Mouse (Mus musculus) neural tube, embryonic 14.5 days (tissue): ENCODE data around the gene Fam173a. TPM values are rescaled to one million over a fixed set of nuclear protein-coding genes. Genes with fewer than 3 reads are reported as not detected.
"Not testable (repeated sequence)": the region's sequence is repeated elsewhere in the genome, so short reads cannot be mapped to it uniquely, and the experiment has no call there.

Experiments used
- ATAC-seq: fragments of 200-750 bp; cut with Nextera tagmentation; 2 replicates; pipeline ENCODE4 v1.8.0; 2017; ENCODE audit warnings: low read depth, mild to moderate bottlenecking, moderate TSS enrichment, moderate library complexity
- H3K27ac ChIP-seq: fragments of 300-500 bp; sonication (generic); 2 replicates; pipeline ENCODE4 v1.5.1; 2014; ENCODE audit warnings: low read depth, mild to moderate bottlenecking, control low read depth, low read length, moderate library complexity, mixed read lengths
- H3K27me3 ChIP-seq: fragments of 300-500 bp; sonication (generic); 2 replicates; pipeline ENCODE4 v1.6.1; 2014; ENCODE audit warnings: low read length; ENCODE audit not compliant: control insufficient read depth, insufficient read depth
- H3K36me3 ChIP-seq: fragments of 300-500 bp; sonication (generic); 2 replicates; pipeline ENCODE4 v1.6.1; 2014; ENCODE audit warnings: low read length, mixed read lengths; ENCODE audit not compliant: control insufficient read depth, insufficient read depth
- H3K4me1 ChIP-seq: fragments of 300-500 bp; sonication (generic); 2 replicates; pipeline ENCODE4 v1.6.1; 2014; ENCODE audit warnings: low read length; ENCODE audit not compliant: control insufficient read depth, insufficient read depth
- H3K4me2 ChIP-seq: fragments of 300-500 bp; sonication (generic); 2 replicates; pipeline ENCODE4 v1.6.1; 2014; ENCODE audit warnings: mild to moderate bottlenecking, low read depth, low read length, control low read depth
- H3K4me3 ChIP-seq: fragments of 300-500 bp; sonication (generic); 2 replicates; pipeline ENCODE4 v1.5.1; 2014; ENCODE audit warnings: low read depth, low read length, control low read depth, mixed read lengths
- H3K9ac ChIP-seq: fragments of 300-500 bp; sonication (generic); replicated peaks from 2 replicates; pipeline ENCODE4 v1.6.1; 2014; ENCODE audit warnings: low read depth, mild to moderate bottlenecking, control low read depth, low read length, mixed read lengths
- H3K9me3 ChIP-seq: fragments of 300-500 bp; sonication (generic); 2 replicates; pipeline ENCODE4 v1.6.1; 2016; ENCODE audit warnings: low read length; ENCODE audit not compliant: control insufficient read depth
- WGBS: fragments of 180-500 bp; shearing (Covaris S2); extraction: QIAGEN DNeasy Blood & Tissue Kit; methylation state at CpG from one replicate; pipeline ENCODE4 v1.1.7; 2014; 5-methylcytosine and 5-hydroxymethylcytosine counted together
- microRNA-seq: library from miRNA; unstranded; fragments of <30 nt; microRNA quantifications from one replicate; pipeline ENCODE4, GENCODE M21; 2016
- polyA plus RNA-seq: library from polyadenylated mRNA; unstranded; fragments of >200 nt; fragmentation: Nextera tagmentation; extraction: Ambion mirVana; gene quantifications from 2 replicates; pipeline ENCODE4 v1.2.1, GENCODE M21; 2014

The Fam173a gene
- polyA plus RNA-seq, 1 experiment from 2014 or later: 88.4 TPM

DNA sequence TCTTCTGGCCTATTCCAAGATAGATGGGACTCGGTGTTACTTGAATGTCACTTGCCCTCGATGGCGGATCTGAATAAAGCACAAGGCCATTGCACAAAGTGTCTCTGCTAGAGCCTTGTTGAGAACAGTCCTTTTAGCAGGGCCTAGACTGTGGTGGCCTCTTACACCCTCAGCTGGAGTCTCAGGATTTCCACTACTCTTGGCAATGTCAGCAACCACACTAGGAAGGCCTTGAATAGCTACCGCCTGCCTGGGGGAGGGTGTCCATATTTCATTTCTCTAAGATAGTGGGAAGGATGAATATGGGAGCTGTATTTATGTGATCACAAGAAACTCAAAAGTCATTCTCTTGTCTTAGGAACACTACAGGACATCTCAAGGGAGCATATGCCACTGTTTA, 44.5 kb downstream of the Fam173a start:
- Histone ChIP-seq H3K9me3 (no peaks in the 10 kb centered on the region), H3K4me1 (0 out of 2 replicates have a peak, but pooled peaks cover 3% of the 10 kb centered on the region), H3K4me2 (no peak overlapping the region), H3K9ac (no peak overlapping the region), H3K27me3 (no peaks in the 10 kb centered on the region), H3K4me3 (no peak overlapping the region), H3K27ac (no peak overlapping the region), H3K36me3 (no peaks in the 10 kb centered on the region)
- 93% methylated on average over 4 of the region's 4 CpGs for WGBS
- ATAC-seq: no peak

DNA sequence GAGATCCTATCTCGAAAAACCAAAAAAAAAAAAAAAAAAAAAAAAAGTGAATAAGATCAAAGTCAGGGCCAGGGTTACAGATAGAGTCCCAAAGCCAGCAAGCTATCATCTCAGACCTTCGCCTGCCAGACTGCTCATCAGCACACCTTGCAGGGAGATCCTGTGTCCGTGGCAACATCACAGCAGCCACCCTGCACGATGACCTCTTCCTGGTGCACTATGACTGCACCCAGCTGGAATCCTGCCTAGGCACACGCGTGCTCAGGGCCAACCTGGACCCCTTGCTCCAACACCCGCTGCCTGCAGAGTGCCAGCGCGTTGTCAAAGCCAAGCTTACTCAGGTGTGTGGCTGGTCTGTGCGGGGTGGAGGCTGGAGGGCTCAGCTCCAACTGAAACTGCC, 48.4 kb downstream of the Fam173a start:
- no peak overlapping the region for H3K4me2 ChIP-seq
- H3K4me3 ChIP-seq: no peak overlapping the region
- ATAC-seq: no peak
- no peak overlapping the region for H3K9ac ChIP-seq
- H3K27me3 ChIP-seq: no peaks in the 10 kb centered on the region
- WGBS: 79% methylated on average over 10 of the region's 10 CpGs
- no peaks in the 10 kb centered on the region for H3K36me3 ChIP-seq
- H3K27ac ChIP-seq: no peak overlapping the region
- H3K9me3 ChIP-seq: no peaks in the 10 kb centered on the region
- no peaks in the 10 kb centered on the region for H3K4me1 ChIP-seq

DNA sequence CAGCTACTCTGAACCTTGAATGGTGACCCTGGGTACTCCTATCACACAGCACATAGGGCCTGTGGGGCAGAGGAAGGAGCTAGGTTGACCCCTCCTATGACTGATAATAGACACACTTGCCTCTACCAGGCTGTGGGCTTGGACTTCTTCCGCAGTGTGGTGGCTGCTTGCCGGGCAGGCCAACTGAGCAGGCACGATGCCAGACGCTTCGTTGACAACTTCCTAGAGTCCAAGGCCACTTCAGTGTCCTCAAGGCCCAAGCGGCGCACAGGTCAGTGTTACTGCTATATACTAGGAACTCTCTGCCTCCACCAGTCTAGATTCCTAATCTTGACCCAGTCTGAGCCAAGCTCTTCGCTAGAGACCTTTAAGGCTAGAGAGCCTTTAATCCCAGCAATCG, 48.9 kb downstream of the Fam173a start:
- Histone ChIP-seq H3K9ac (no peak overlapping the region), H3K36me3 (no peaks in the 10 kb centered on the region), H3K27ac (no peak overlapping the region), H3K4me1 (no peaks in the 10 kb centered on the region), H3K4me2 (no peak overlapping the region), H3K9me3 (no peaks in the 10 kb centered on the region), H3K27me3 (no peaks in the 10 kb centered on the region), H3K4me3 (no peak overlapping the region)
- no peak for ATAC-seq
- WGBS: 95% methylated on average over 9 of the region's 9 CpGs

DNA sequence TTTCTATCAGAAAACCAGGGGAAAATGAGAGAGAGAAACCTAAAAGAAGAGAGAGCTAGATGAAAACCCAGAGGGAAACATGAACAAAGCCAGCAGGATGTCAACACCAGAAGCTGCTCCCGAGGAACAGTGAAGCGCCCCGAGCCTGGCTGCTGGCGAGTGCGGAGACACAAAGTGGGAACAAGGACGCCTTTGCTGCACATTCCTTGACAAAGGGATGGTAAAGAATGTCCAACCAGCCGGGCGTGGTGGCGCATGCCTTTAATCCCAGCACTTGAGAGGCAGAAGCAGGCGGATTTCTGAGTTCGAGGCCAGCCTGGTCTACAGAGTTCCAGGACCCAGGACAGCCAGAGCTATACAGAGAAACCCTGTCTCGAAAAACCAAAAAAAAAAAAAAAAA, 51.2 kb downstream of the Fam173a start:
- WGBS: 73% methylated on average over 12 of the region's 12 CpGs
- not testable (repeated sequence) for H3K27ac ChIP-seq, H3K9ac ChIP-seq, H3K36me3 ChIP-seq, H3K4me3 ChIP-seq, H3K4me1 ChIP-seq, H3K27me3 ChIP-seq, H3K4me2 ChIP-seq, ATAC-seq, H3K9me3 ChIP-seq

Small RNA genes within 50 kb of the gene (microRNA-seq; reads per million reads assigned to microRNA genes)
- gene Gm25083 (not detected), gene Mir3082 (not detected), gene Mir6966 (not detected)

Other genes with a start within 250 kb of the Fam173a start
- 12.8 and 17.5 TPM in 2 replicates for gene Sox8, start 222.2 kb downstream of the Fam173a start, polyA plus RNA-seq
- gene Lmf1, start 213.8 kb downstream of the Fam173a start, polyA plus RNA-seq: 24.2 and 25.4 TPM in 2 replicates
- 2.6 and 9.0 TPM in 2 replicates for gene Gng13, start 75.7 kb downstream of the Fam173a start, polyA plus RNA-seq
- 2.5 and 2.9 TPM in 2 replicates for gene Chtf18, start 65.5 kb downstream of the Fam173a start, polyA plus RNA-seq
- gene Rpusd1, start 65.2 kb downstream of the Fam173a start, polyA plus RNA-seq: 25.4 and 29.9 TPM in 2 replicates
- gene Mslnl, start 56.9 kb downstream of the Fam173a start, polyA plus RNA-seq: not detected in 2 replicates
- gene Msln, start 38.5 kb downstream of the Fam173a start, polyA plus RNA-seq: 1.5 TPM in 1 of 2 replicates, not detected in the other
- 25.4 and 25.9 TPM in 2 replicates for gene Narfl, start 19.1 kb downstream of the Fam173a start, polyA plus RNA-seq
- gene Haghl, start 7.2 kb downstream of the Fam173a start, polyA plus RNA-seq: 140 and 181 TPM in 2 replicates
- 0.17 and 0.23 TPM in 2 replicates for gene Ccdc78, start 6.3 kb downstream of the Fam173a start, polyA plus RNA-seq
- gene AC134908.4, start 2.8 kb upstream of the Fam173a start, polyA plus RNA-seq: 0.55 TPM in 1 of 2 replicates, not detected in the other
- 7.3 and 14.3 TPM in 2 replicates for gene Metrn, start 4.2 kb upstream of the Fam173a start, polyA plus RNA-seq
- 35.2 and 39.4 TPM in 2 replicates for gene Fbxl16, start 16.2 kb upstream of the Fam173a start, polyA plus RNA-seq
- gene Wdr24, start 30.7 kb upstream of the Fam173a start, polyA plus RNA-seq: 29.5 and 31.8 TPM in 2 replicates
- gene Jmjd8, start 36.0 kb upstream of the Fam173a start, polyA plus RNA-seq: 36.7 and 46.4 TPM in 2 replicates
- 335 and 351 TPM in 2 replicates for gene Stub1, start 40.5 kb upstream of the Fam173a start, polyA plus RNA-seq
- gene Rhbdl1, start 44.4 kb upstream of the Fam173a start, polyA plus RNA-seq: 42.0 and 67.6 TPM in 2 replicates
- 8.2 and 10.6 TPM in 2 replicates for gene Gm20683, start 48.9 kb upstream of the Fam173a start, polyA plus RNA-seq
- gene Rhot2, start 52.0 kb upstream of the Fam173a start, polyA plus RNA-seq: 6.6 and 10.4 TPM in 2 replicates
- gene Wdr90, start 68.6 kb upstream of the Fam173a start, polyA plus RNA-seq: 10.5 and 12.1 TPM in 2 replicates
- 15.7 and 22.4 TPM in 2 replicates for gene Mcrip2, start 75.9 kb upstream of the Fam173a start, polyA plus RNA-seq
- 65.3 and 73.9 TPM in 2 replicates for gene Mettl26, start 82.2 kb upstream of the Fam173a start, polyA plus RNA-seq
- gene Wfikkn1, start 88.0 kb upstream of the Fam173a start, polyA plus RNA-seq: 0.30 and 0.67 TPM in 2 replicates
- 25.1 and 29.6 TPM in 2 replicates for gene Rab40c, start 126.8 kb upstream of the Fam173a start, polyA plus RNA-seq
- 66.4 and 76.8 TPM in 2 replicates for gene Pigq, start 152.0 kb upstream of the Fam173a start, polyA plus RNA-seq
- not detected in 2 replicates for gene Nhlrc4, start 152.1 kb upstream of the Fam173a start, polyA plus RNA-seq
- 0.08 and 0.30 TPM in 2 replicates for gene A930017K11Rik, start 159.7 kb upstream of the Fam173a start, polyA plus RNA-seq
- 21.1 and 24.6 TPM in 2 replicates for gene Capn15, start 192.9 kb upstream of the Fam173a start, polyA plus RNA-seq